Mouse (Mus musculus) CH12.LX (cell line): ENCODE measurements around the gene Fhit.

Experiments used
- CTCF ChIP-seq, 2 experiments: IDR thresholded peaks in 1 of 2; conservative IDR thresholded peaks in 1 of 2; 2 replicates each; pipeline ENCODE4 v1.5.1; 2011 to 2012; ENCODE audit warnings: low read depth in 2 of 2, low read length in 2 of 2, improper control_type of control experiment in 1 of 2, inconsistent platforms in 1 of 2, mild to moderate bottlenecking in 1 of 2, moderate library complexity in 1 of 2
- E2F4 ChIP-seq: IDR thresholded peaks from 2 replicates; pipeline ENCODE4 v1.6.1; 2011; ENCODE audit warnings: low read depth, low read length, improper control_type of control experiment; ENCODE audit not compliant: insufficient replicate concordance
- ELF1 ChIP-seq: IDR thresholded peaks from 2 replicates; pipeline ENCODE4 v1.6.1; 2014; ENCODE audit warnings: low read depth, mild to moderate bottlenecking, inconsistent platforms, low read length, improper control_type of control experiment
- EP300 ChIP-seq: IDR thresholded peaks from 2 replicates; pipeline ENCODE4 v1.6.1; 2011; ENCODE audit warnings: low read length, improper control_type of control experiment
- HCFC1 ChIP-seq: IDR thresholded peaks from 2 replicates; pipeline ENCODE4 v1.6.1; 2012; ENCODE audit warnings: low read depth, mild to moderate bottlenecking, inconsistent platforms, low read length, improper control_type of control experiment
- KAT2A ChIP-seq: IDR thresholded peaks from 2 replicates; pipeline ENCODE4 v1.6.1; 2012; ENCODE audit warnings: low read length, improper control_type of control experiment, inconsistent platforms; ENCODE audit not compliant: insufficient replicate concordance
- MAX ChIP-seq: IDR thresholded peaks from 2 replicates; pipeline ENCODE4 v1.6.1; 2011; ENCODE audit warnings: low read length, improper control_type of control experiment
- POLR2AphosphoS2 ChIP-seq: IDR thresholded peaks from 2 replicates; pipeline ENCODE4 v1.6.1; 2011; ENCODE audit warnings: low read depth, low read length, improper control_type of control experiment
- SMC3 ChIP-seq: IDR thresholded peaks from 2 replicates; pipeline ENCODE4 v1.6.1; 2011; ENCODE audit warnings: low read depth, low read length, improper control_type of control experiment
- TBP ChIP-seq: conservative IDR thresholded peaks from 2 replicates; pipeline ENCODE4 v1.6.1; 2011; ENCODE audit warnings: low read depth, low read length, improper control_type of control experiment
- ZC3H11A ChIP-seq: IDR thresholded peaks from 2 replicates; pipeline ENCODE4 v1.6.1; 2012; ENCODE audit warnings: low read depth, mild to moderate bottlenecking, inconsistent platforms, low read length, improper control_type of control experiment
- ZNF384 ChIP-seq: IDR thresholded peaks from 2 replicates; pipeline ENCODE4 v1.6.1; 2012; ENCODE audit warnings: low read depth, low read length, improper control_type of control experiment, inconsistent platforms

GRCm38 (mm10) chr14:9535491-9535890 is 1626.3 kb downstream of the Fhit start:
- no peak for TF ChIP-seq KAT2A
- TF ChIP-seq CTCF (conservative IDR thresholded peaks at IDR 0.05 in 1 of 2, IDR thresholded peaks at IDR 0.05 in 1 of 2; ENCODE audit: low read depth in 2 of 2, low read length in 2 of 2): no peak
- TF ChIP-seq ZNF384: no peak
- no peak for TF ChIP-seq MAX
- no peak for TF ChIP-seq TBP
- TF ChIP-seq POLR2AphosphoS2: no peak
- no peak for TF ChIP-seq EP300
- no peak for TF ChIP-seq SMC3
- no peak for TF ChIP-seq HCFC1
- no peak for TF ChIP-seq ELF1
- TF ChIP-seq ZC3H11A: no peak
- no peak for TF ChIP-seq E2F4
